Mouse (Mus musculus): ENCODE measurements at regions not wholly inside any gene's neighbourhood (a gene's known extent, or its start where the extent isn't known, plus 50 kb on each side); places are given as distances from the start of the nearest gene placed in this dataset.

- H3K4me3 ChIP-seq (ENCODE audit: low read length): no peak overlapping the region
- H3K27me3 ChIP-seq (replicated peaks; ENCODE audit: control insufficient read depth, insufficient read depth, low read length): no peaks in the 10 kb centered on the region
- H3K27ac ChIP-seq (ENCODE audit: low read depth, low read length): no peak overlapping the region
- no peaks in the 10 kb centered on the region for H3K4me1 ChIP-seq (ENCODE audit: control insufficient read depth, insufficient read depth, low read depth, low read length)
- H3K9me3 ChIP-seq (ENCODE audit: control insufficient read depth, low read length): no peaks in the 10 kb centered on the region
- 87% methylated on average over 2 of the region's 2 CpGs for WGBS
- H3K36me3 ChIP-seq (ENCODE audit: control insufficient read depth, insufficient read depth, low read length): no peaks in the 10 kb centered on the region
- H3K9ac ChIP-seq (ENCODE audit: low read depth, low read length): no peak overlapping the region
- ATAC-seq: no peak
- no peak overlapping the region for H3K4me2 ChIP-seq (ENCODE audit: low read length)
These were observed 168.8 kb downstream of the Klf6 start for GRCm38 (mm10) chr13:6030128-6030527.

- no peaks in the 10 kb centered on the region for H3K27me3 ChIP-seq (replicated peaks; ENCODE audit: control insufficient read depth, insufficient read depth, low read length)
- H3K9me3 ChIP-seq (ENCODE audit: control insufficient read depth, low read length): no peaks in the 10 kb centered on the region
- no peak overlapping the region for H3K4me2 ChIP-seq (ENCODE audit: low read length)
- H3K36me3 ChIP-seq (ENCODE audit: control insufficient read depth, insufficient read depth, low read length): no peaks in the 10 kb centered on the region
- WGBS: 38% methylated on average over 7 of the region's 7 CpGs
- H3K27ac ChIP-seq (ENCODE audit: low read depth, low read length): no peak overlapping the region
- no peak overlapping the region for H3K9ac ChIP-seq (ENCODE audit: low read depth, low read length)
- H3K4me3 ChIP-seq (ENCODE audit: low read length): no peak overlapping the region
- H3K4me1 ChIP-seq (ENCODE audit: control insufficient read depth, insufficient read depth, low read depth, low read length): no peaks in the 10 kb centered on the region; the same call in 1 of the 2 replicates
- no peak for ATAC-seq
These were observed 178.8 kb downstream of the Klf6 start for GRCm38 (mm10) chr13:6040132-6040531.

DNA sequence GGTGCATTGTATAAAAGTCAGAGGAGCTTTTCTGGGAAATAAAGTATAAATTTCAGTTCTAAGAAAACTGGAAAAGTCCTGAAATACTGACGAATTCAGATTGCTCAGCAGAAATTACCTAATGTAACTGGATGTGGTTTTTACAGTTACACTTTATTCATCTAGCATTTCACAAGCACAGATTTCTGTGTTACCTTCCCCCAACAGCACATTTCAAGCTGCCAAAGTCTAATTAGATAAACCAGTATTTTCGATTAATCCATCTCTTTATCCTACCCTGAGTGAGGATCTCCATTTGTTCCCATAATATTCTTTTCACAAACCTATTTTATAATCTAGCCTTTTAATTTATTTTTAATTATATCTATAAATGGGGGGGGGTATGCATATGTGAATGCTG, 179.4 kb downstream of the Klf6 start:
- H3K27me3 ChIP-seq (replicated peaks; ENCODE audit: control insufficient read depth, insufficient read depth, low read length): no peaks in the 10 kb centered on the region
- no peaks in the 10 kb centered on the region; the same call in 1 of the 2 replicates for H3K4me1 ChIP-seq (ENCODE audit: control insufficient read depth, insufficient read depth, low read depth, low read length)
- H3K4me3 ChIP-seq (ENCODE audit: low read length): no peak overlapping the region
- H3K9ac ChIP-seq (ENCODE audit: low read depth, low read length): no peak overlapping the region
- H3K36me3 ChIP-seq (ENCODE audit: control insufficient read depth, insufficient read depth, low read length): no peaks in the 10 kb centered on the region
- H3K27ac ChIP-seq (ENCODE audit: low read depth, low read length): no peak overlapping the region
- H3K9me3 ChIP-seq (ENCODE audit: control insufficient read depth, low read length): no peaks in the 10 kb centered on the region
- no peak for ATAC-seq
- H3K4me2 ChIP-seq (ENCODE audit: low read length): no peak overlapping the region
- 70% methylated on average over 2 of the region's 2 CpGs for WGBS

DNA sequence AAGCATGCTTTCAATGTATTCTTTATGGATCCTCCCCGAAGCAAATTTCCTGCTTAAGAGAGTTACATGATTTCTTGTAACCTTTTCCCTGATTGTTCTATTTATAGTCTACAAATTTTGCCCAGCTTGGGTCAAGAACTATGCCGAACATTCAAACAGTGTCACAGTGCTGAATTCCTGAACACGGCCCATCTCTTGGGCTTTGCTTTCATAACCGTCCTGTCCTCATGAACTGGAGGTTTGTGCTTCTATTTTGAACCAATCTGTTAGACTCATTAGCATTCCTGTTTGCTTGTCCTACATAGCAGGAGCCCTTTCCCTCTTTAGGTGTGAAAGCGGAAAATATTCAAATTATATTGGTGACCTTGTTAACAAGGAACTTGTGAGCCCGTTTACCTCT, 181.2 kb downstream of the Klf6 start:
- no peak overlapping the region for H3K4me2 ChIP-seq (ENCODE audit: low read length)
- H3K27me3 ChIP-seq (replicated peaks; ENCODE audit: control insufficient read depth, insufficient read depth, low read length): no peaks in the 10 kb centered on the region
- ATAC-seq: no peak
- no peak overlapping the region for H3K4me3 ChIP-seq (ENCODE audit: low read length)
- WGBS: 80% methylated on average over 6 of the region's 6 CpGs
- H3K36me3 ChIP-seq (ENCODE audit: control insufficient read depth, insufficient read depth, low read length): no peaks in the 10 kb centered on the region
- no peaks in the 10 kb centered on the region; the same call in 1 of the 2 replicates for H3K4me1 ChIP-seq (ENCODE audit: control insufficient read depth, insufficient read depth, low read depth, low read length)
- H3K9me3 ChIP-seq (ENCODE audit: control insufficient read depth, low read length): no peaks in the 10 kb centered on the region
- H3K9ac ChIP-seq (ENCODE audit: low read depth, low read length): no peak overlapping the region
- H3K27ac ChIP-seq (ENCODE audit: low read depth, low read length): no peak overlapping the region

GRCm38 (mm10) chr13:6059515-6060228, 198.4 kb downstream of the Klf6 start:
- H3K27ac ChIP-seq (ENCODE audit: low read depth, low read length): no peak overlapping the region
- peak; percentile 69 for ATAC-seq

DNA sequence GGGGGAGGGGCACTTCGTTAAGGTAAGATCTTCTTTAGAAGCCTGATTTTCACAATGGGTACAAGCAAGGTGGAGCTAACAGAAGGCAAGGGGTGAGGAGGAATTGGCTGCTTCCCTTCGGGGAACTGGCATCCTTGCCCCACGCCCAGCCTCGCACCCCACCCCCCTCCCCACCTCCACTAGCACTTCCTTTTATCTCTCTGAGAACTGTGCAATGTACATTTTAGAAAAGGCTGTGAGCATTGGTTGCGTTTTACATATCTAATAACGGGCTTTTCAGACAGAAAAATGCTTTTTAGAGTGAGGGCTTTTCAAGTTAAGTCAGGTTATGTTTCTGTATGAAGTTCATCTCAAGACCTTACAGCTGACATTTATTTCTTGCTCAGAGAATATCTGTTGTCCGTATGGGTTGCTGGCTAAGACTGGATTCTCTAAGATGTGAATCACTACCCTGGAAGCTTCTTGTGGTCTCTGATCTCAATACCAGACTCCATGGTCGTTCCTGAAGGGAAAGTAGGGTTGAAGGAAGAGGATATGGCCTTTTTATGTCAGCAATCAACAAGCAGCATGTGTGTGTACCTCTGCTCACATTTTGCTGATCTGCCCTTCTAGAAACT, 199.1 kb downstream of the Klf6 start:
- Histone ChIP-seq H3K4me2 (ENCODE audit: low read length) (no peak overlapping the region), H3K9ac (ENCODE audit: low read depth, low read length) (no peak overlapping the region), H3K36me3 (ENCODE audit: control insufficient read depth, insufficient read depth, low read length) (no peaks in the 10 kb centered on the region), H3K27me3 (replicated peaks; ENCODE audit: control insufficient read depth, insufficient read depth, low read length) (no peaks in the 10 kb centered on the region), H3K27ac (ENCODE audit: low read depth, low read length) (no peak overlapping the region), H3K9me3 (ENCODE audit: control insufficient read depth, low read length) (no peaks in the 10 kb centered on the region), H3K4me3 (ENCODE audit: low read length) (no peak overlapping the region), H3K4me1 (ENCODE audit: control insufficient read depth, insufficient read depth, low read depth, low read length) (peaks cover 9% of the 10 kb centered on the region)
- WGBS: 54% methylated on average over 8 of the region's 8 CpGs
- ATAC-seq: no peak

More at GRCm38 (mm10) chr13:6059515-6060228, 198.4 kb downstream of the Klf6 start:
- Histone ChIP-seq H3K36me3 (ENCODE audit: control insufficient read depth, insufficient read depth, low read length) (no peaks in the 10 kb centered on the region), H3K9ac (ENCODE audit: low read depth, low read length) (no peak overlapping the region), H3K4me1 (ENCODE audit: control insufficient read depth, insufficient read depth, low read depth, low read length) (peaks cover 9% of the 10 kb centered on the region), H3K9me3 (ENCODE audit: control insufficient read depth, low read length) (no peaks in the 10 kb centered on the region), H3K4me3 (ENCODE audit: low read length) (no peak overlapping the region), H3K27me3 (replicated peaks; ENCODE audit: control insufficient read depth, insufficient read depth, low read length) (no peaks in the 10 kb centered on the region), H3K4me2 (ENCODE audit: low read length) (no peak overlapping the region)
- 35% methylated on average over 6 of the region's 6 CpGs for WGBS

DNA sequence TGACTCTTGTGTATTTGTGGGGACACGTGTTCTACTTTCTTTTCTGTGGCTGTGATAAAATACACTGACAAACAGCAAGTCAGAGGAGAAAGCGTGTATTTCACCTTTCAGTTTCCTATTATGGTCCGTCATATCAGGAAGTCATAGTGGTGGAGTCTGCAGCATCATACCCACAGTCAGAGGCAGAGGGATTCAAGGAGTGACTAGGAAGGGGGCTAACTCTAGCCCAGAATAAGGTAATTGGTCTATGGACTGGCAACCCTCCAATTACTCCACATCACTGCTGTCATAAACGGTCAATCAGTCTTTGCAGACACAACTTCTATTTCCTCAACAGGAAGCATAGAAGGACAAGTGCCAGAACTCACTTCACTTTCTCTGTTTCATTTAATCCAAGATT, 201.0 kb downstream of the Klf6 start:
- Histone ChIP-seq H3K9ac (ENCODE audit: low read depth, low read length) (no peak overlapping the region), H3K4me1 (ENCODE audit: control insufficient read depth, insufficient read depth, low read depth, low read length) (peaks cover 9% of the 10 kb centered on the region), H3K27ac (ENCODE audit: low read depth, low read length) (no peak overlapping the region), H3K9me3 (ENCODE audit: control insufficient read depth, low read length) (no peaks in the 10 kb centered on the region), H3K4me2 (ENCODE audit: low read length) (no peak overlapping the region), H3K4me3 (ENCODE audit: low read length) (no peak overlapping the region), H3K36me3 (ENCODE audit: control insufficient read depth, insufficient read depth, low read length) (no peaks in the 10 kb centered on the region), H3K27me3 (replicated peaks; ENCODE audit: control insufficient read depth, insufficient read depth, low read length) (no peaks in the 10 kb centered on the region)
- no peak for ATAC-seq
- WGBS: 87% methylated on average over 4 of the region's 4 CpGs

GRCm38 (mm10) chr13:6062729-6063386, 201.6 kb downstream of the Klf6 start:
- no peaks in the 10 kb centered on the region for H3K36me3 ChIP-seq (ENCODE audit: control insufficient read depth, insufficient read depth, low read length)
- no peak for ATAC-seq
- WGBS: 76% methylated on average over 3 of the region's 3 CpGs
- peaks cover 9% of the 10 kb centered on the region for H3K4me1 ChIP-seq (ENCODE audit: control insufficient read depth, insufficient read depth, low read depth, low read length)
- H3K27ac ChIP-seq (ENCODE audit: low read depth, low read length): no peak overlapping the region
- no peak overlapping the region for H3K4me3 ChIP-seq (ENCODE audit: low read length)
- H3K27me3 ChIP-seq (replicated peaks; ENCODE audit: control insufficient read depth, insufficient read depth, low read length): no peaks in the 10 kb centered on the region
- H3K9me3 ChIP-seq (ENCODE audit: control insufficient read depth, low read length): no peaks in the 10 kb centered on the region
- no peak overlapping the region for H3K4me2 ChIP-seq (ENCODE audit: low read length)
- H3K9ac ChIP-seq (ENCODE audit: low read depth, low read length): no peak overlapping the region

DNA sequence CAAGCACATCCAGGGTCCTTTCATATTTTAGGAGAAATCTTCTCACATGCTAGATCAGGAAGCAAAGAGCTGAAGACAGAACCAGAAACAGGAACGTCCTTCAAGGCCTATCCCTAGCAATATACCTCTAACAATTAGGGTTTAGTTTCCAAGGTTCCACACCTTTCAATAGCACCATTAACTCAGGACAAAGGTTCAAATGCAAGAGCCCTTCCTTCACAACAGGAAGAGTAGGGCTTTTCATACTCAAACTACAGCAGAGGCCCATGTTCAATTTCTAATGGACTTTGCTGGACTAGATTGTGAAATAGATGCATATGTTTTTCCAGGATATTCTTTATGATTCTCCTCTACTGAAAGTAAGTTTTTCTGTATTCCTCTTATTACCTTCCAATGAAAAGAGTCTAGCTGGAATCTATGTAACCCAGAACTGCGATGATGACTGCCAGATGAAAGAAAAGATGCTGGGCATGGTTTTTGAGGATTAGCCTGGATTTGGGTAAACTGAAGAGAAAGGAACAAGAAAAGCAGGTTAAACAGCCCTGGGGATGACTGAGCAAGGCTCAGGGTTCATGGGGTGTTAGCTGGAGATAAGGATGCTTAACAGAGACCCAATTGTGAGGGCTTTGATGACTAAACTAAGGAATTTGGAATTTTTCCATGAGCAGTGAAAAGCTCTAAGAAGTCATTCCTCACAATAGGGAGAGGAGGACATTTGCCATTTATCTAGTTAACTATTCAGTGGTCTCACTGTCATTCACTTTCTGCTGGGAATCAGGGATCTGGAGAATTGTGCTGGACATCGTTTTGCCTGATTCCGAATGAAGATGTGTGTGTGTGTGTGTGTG, 215.9 kb downstream of the Klf6 start:
- H3K36me3 ChIP-seq (ENCODE audit: control insufficient read depth, insufficient read depth, low read length): no peaks in the 10 kb centered on the region
- H3K4me3 ChIP-seq (ENCODE audit: low read length): no peak overlapping the region
- no peaks in the 10 kb centered on the region for H3K27me3 ChIP-seq (replicated peaks; ENCODE audit: control insufficient read depth, insufficient read depth, low read length)
- no peak overlapping the region for H3K27ac ChIP-seq (ENCODE audit: low read depth, low read length)
- H3K4me1 ChIP-seq (ENCODE audit: control insufficient read depth, insufficient read depth, low read depth, low read length): no peaks in the 10 kb centered on the region
- no peak overlapping the region for H3K4me2 ChIP-seq (ENCODE audit: low read length)
- no peaks in the 10 kb centered on the region for H3K9me3 ChIP-seq (ENCODE audit: control insufficient read depth, low read length)
- no peak overlapping the region for H3K9ac ChIP-seq (ENCODE audit: low read depth, low read length)
- 82% methylated on average over 4 of the region's 4 CpGs for WGBS
- ATAC-seq: no peak
